Mouse (Mus musculus): Measurements from ENCODE around the gene Galnt6. TPM values are rescaled to one million over a fixed set of nuclear protein-coding genes. Genes with fewer than 3 reads are reported as not detected.
"Not testable (repeated sequence)": the region's sequence is repeated elsewhere in the genome, so short reads cannot be mapped to it uniquely, and the experiment has no call there.

The Galnt6 gene
- total RNA-seq (2021), result 1 to 10 TPM; 2.0 to 2.1 TPM
- long read RNA-seq, experiment 1, partial matches to known transcripts, result 1 of 5 reads
- long read RNA-seq, experiment 1, other reads (novel, unspliced or antisense), result 2 of 5 reads
- long read RNA-seq, experiment 2, partial matches to known transcripts, result 1 of 6 reads
- long read RNA-seq, experiment 2, other reads (novel, unspliced or antisense), result 0 of 6 reads

GRCm38 (mm10) chr15:100729281-100729985 lies at the start of gene Galnt6:
Gene Galnt6 (minus strand): TSS chr15:100729376.
- DNase-seq (ENCODE audit: low spot score in 2 of 2), result no peak

- no peak for DNase-seq (ENCODE audit: low spot score in 2 of 2)
Observed at GRCm38 (mm10) chr15:100777020-100778016, 48.1 kb upstream of the Galnt6 start.

GRCm38 (mm10) chr15:100776424-100776823 lies 47.2 kb upstream of the Galnt6 start:
- no peak for DNase-seq (ENCODE audit: low spot score in 2 of 2)

GRCm38 (mm10) chr15:100775189-100776166 lies 46.3 kb upstream of the Galnt6 start:
- no peak for DNase-seq (ENCODE audit: low spot score in 2 of 2)

- DNase-seq (ENCODE audit: low spot score in 2 of 2), result not testable (repeated sequence)
Observed at GRCm38 (mm10) chr15:100773859-100774258, 44.7 kb upstream of the Galnt6 start.

- DNase-seq (ENCODE audit: low spot score in 2 of 2), result no peak
Observed at GRCm38 (mm10) chr15:100772685-100773084, 43.5 kb upstream of the Galnt6 start.

- DNase-seq (ENCODE audit: low spot score in 2 of 2), result no peak
Observed at GRCm38 (mm10) chr15:100770338-100770737, 41.2 kb upstream of the Galnt6 start.

GRCm38 (mm10) chr15:100769023-100769422 lies 39.8 kb upstream of the Galnt6 start:
- DNase-seq (ENCODE audit: low spot score in 2 of 2), result not testable (repeated sequence)

- no peak for DNase-seq (ENCODE audit: low spot score in 2 of 2)
Observed at GRCm38 (mm10) chr15:100767851-100768250, 38.7 kb upstream of the Galnt6 start.

GRCm38 (mm10) chr15:100766826-100767225 lies 37.6 kb upstream of the Galnt6 start:
- no peak for DNase-seq (ENCODE audit: low spot score in 2 of 2)

GRCm38 (mm10) chr15:100764163-100764951 lies 35.2 kb upstream of the Galnt6 start:
- no peak for DNase-seq (ENCODE audit: low spot score in 2 of 2)

- no peak for DNase-seq (ENCODE audit: low spot score in 2 of 2)
Observed at GRCm38 (mm10) chr15:100762649-100763048, 33.5 kb upstream of the Galnt6 start.

GRCm38 (mm10) chr15:100761419-100762185 lies 32.4 kb upstream of the Galnt6 start, which contains the start of gene Slc4a8:
Gene Slc4a8 (plus strand): TSS chr15:100761747.
- DNase-seq (ENCODE audit: low spot score in 2 of 2), result peak; percentile 93 to 96

- no peak for DNase-seq (ENCODE audit: low spot score in 2 of 2)
Observed at GRCm38 (mm10) chr15:100761036-100761418, 31.9 kb upstream of the Galnt6 start.

- DNase-seq (ENCODE audit: low spot score in 2 of 2), result no peak
Observed at GRCm38 (mm10) chr15:100759286-100759685, 30.1 kb upstream of the Galnt6 start.

- peak; percentile 54 to 77 for DNase-seq (ENCODE audit: low spot score in 2 of 2)
Observed at GRCm38 (mm10) chr15:100757527-100757978, 28.4 kb upstream of the Galnt6 start.

GRCm38 (mm10) chr15:100755881-100756624 lies 26.9 kb upstream of the Galnt6 start:
- DNase-seq (ENCODE audit: low spot score in 2 of 2), result no peak

GRCm38 (mm10) chr15:100755498-100755859 lies 26.3 kb upstream of the Galnt6 start:
- DNase-seq (ENCODE audit: low spot score in 2 of 2), result no peak

Measured in layer of hippocampus, postnatal 14 days (tissue).